Mouse (Mus musculus) heart, postnatal 25 days (tissue): ENCODE measurements around the gene Klrb1f. TPM values are rescaled to one million over a fixed set of nuclear protein-coding genes. Genes with fewer than 3 reads are reported as not detected.

ENCODE experiments used
- DNase-seq: peaks from one replicate; pipeline ENCODE4 v3.0.0; 2022; ENCODE audit warnings: low spot score
- intact Hi-C: fragments of 180-260 bp; cut with DNase I; formaldehyde crosslinking; loops from one replicate; pipeline ENCODE4 v1.15.1; 2025
- total RNA-seq, 2 experiments: library from RNA; stranded (reverse); gene quantifications; 2 replicates each; pipeline ENCODE4 v1.2.3; 2021

The Klrb1f gene
- total RNA-seq, 2 experiments from 2014 or later, result not detected

DNA sequence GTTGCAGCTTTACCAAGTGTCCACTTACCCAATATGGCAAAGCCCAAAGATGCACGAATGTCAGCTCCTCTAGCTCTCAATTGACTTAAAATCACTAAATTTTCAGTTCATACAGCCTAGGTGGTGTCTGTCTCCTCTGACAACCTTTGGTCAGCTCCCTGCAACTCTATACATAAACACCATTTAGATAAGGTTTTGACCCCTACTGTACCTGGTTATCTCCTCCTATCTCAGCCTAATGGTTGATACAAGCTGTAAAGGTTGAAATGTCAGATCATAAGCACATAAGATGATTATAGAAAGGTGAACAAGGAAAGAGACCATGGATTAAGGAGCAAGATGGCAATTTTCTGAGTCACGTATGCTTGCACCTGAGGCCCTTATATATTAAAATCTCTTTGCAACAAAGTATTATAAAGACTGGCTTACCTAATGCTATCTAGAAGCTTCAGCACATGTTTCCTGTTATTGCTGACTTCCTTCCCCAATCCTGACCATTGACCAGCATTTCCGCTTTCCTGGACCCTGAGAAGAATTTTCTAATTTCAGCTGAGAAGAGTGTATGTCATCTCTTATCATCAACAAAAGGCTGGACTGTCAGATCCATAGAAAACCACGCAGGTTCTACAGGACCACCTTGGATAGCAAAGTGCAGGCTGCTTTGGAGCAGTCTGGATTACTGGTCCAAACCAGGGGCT lies 57.3 kb downstream of the Klrb1f start:
- intact Hi-C loops, result no loop called here
- DNase-seq, result no peak

Other genes with a start within 250 kb of the Klrb1f start
- gene Gm44511, start 219.6 kb upstream of the Klrb1f start, total RNA-seq, result not detected
- gene Klrb1b, start 219.6 kb upstream of the Klrb1f start, total RNA-seq, result under 1 TPM in 1 of 2 experiments, not detected in 1; 0.10 TPM
- gene Clec2i, start 158.3 kb upstream of the Klrb1f start, total RNA-seq, result under 1 TPM in 1 of 2 experiments, not detected in 1; 0.23 TPM
- gene BC035044, start 154.8 kb upstream of the Klrb1f start, total RNA-seq, result under 1 TPM; 0.28 to 0.42 TPM
- gene Clec2g, start 111.5 kb upstream of the Klrb1f start, total RNA-seq, result 1 to 10 TPM; 1.2 to 2.7 TPM
- under 1 TPM; 0.10 to 0.20 TPM for gene Clec2e, start 55.0 kb downstream of the Klrb1f start, total RNA-seq
- 10 to 100 TPM; 36.3 to 40.3 TPM for gene Clec2d, start 134.7 kb downstream of the Klrb1f start, total RNA-seq
- under 1 TPM in 1 of 2 experiments, not detected in 1; 0.34 TPM for gene Cd69, start 229.5 kb downstream of the Klrb1f start, total RNA-seq